ENCODE assay signal across 21 mouse cellular contexts in the genomic region with DNA sequence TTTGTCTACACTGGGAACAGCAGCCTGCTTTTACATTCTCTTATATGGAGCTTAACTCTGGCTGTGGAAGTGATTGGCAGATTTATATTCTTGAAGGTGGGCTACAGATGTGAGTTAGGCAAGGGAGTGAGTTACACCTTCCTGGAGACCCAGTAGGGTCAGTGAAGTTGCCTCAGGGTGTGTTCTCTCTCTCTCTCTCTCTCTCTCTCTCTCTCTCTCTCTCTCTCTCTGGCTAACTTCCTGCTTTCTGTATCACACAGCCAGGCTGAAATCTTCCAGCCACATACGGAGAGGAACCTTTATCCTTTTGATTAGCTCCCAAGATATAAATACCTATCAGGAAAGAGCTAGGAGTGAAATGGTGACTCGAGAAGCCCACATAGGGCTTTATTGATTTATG. TPM values are rescaled to one million over a fixed set of nuclear protein-coding genes. Genes with fewer than 3 reads are reported as not detected.
DNase-seq lines count a peak whose midpoint lies in the region; ATAC-seq and TF ChIP-seq lines count a peak whose summit lies in the region.
"Had no signal": no experiment of that assay in that cellular context is flagged by ENCODE, and none has a peak within 500 bp of the region (broad histone marks: within the 10 kb centered on the region; RNA-seq: fewer than 3 reads in every experiment).

No protein-coding gene starts in this region.

- H3K4me2 ChIP-seq in kidney, embryonic 16.5 days (replicated peaks; ENCODE audit: low read depth, low read length): peak overlapping the region; percentile 16; the same call in 1 of the 2 replicates
- H3K4me2 ChIP-seq in intestine, embryonic 16.5 days (ENCODE audit: low read depth, low read length): no peak overlapping the region
- no peak overlapping the region for H3K4me2 ChIP-seq in stomach, postnatal 0 days (replicated peaks; ENCODE audit: low read depth)
- H3K4me2 ChIP-seq: limb, embryonic 15.5 days; neural tube, embryonic 13.5 days had no signal

- no peak for TF ChIP-seq EP300 in stomach, postnatal 0 days (optimal IDR thresholded peaks at IDR 0.05)

- peaks cover 2% of the 10 kb centered on the region for H3K36me3 ChIP-seq in heart, embryonic 10.5 days
- H3K36me3 ChIP-seq in kidney, embryonic 16.5 days (ENCODE audit: insufficient read depth, low read length): peaks cover 2% of the 10 kb centered on the region
- no peaks in the 10 kb centered on the region for H3K36me3 ChIP-seq in kidney, adult 2 months (ENCODE audit: control insufficient read depth, insufficient read depth, low read length)
- peaks cover 1% of the 10 kb centered on the region; the same call in 1 of the 2 replicates for H3K36me3 ChIP-seq in intestine, embryonic 16.5 days (ENCODE audit: control insufficient read depth, insufficient read depth, low read length)
- no peaks in the 10 kb centered on the region for H3K36me3 ChIP-seq in stomach, postnatal 0 days (ENCODE audit: control insufficient read depth, insufficient read depth, low read length)
- H3K36me3 ChIP-seq: limb, embryonic 15.5 days; neural tube, embryonic 13.5 days had no signal

- no peak overlapping the region for H3K9ac ChIP-seq in kidney, embryonic 16.5 days (replicated peaks; ENCODE audit: low read length)
- H3K9ac ChIP-seq in intestine, embryonic 16.5 days (ENCODE audit: low read depth, low read length): no peak overlapping the region
- H3K9ac ChIP-seq in stomach, postnatal 0 days (ENCODE audit: low read length): no peak overlapping the region
- H3K9ac ChIP-seq: limb, embryonic 15.5 days; neural tube, embryonic 13.5 days had no signal

- no peak for TF ChIP-seq POLR2A in kidney, adult 2 months (IDR thresholded peaks at IDR 0.05; ENCODE audit: low read depth, low read length)

- 23% methylated on average over 2 of the region's 2 CpGs for WGBS in heart, embryonic 10.5 days
- 9% methylated on average over 2 of the region's 2 CpGs for WGBS in kidney, embryonic 16.5 days
- 59% methylated on average over 2 of the region's 2 CpGs for WGBS in kidney, adult 2 months
- 18% methylated on average over 2 of the region's 2 CpGs for WGBS in intestine, embryonic 16.5 days
- WGBS in stomach, postnatal 0 days: 22% methylated on average over 2 of the region's 2 CpGs

- intact Hi-C loops in heart, postnatal 36 days (cut with DNase I): no loop called here
- intact Hi-C loops in left cerebral cortex, postnatal 10 days (cut with DNase I): no loop called here

- no peak for TF ChIP-seq CTCF in kidney, adult 2 months (conservative IDR thresholded peaks at IDR 0.05; ENCODE audit: insufficient read depth, insufficient read length, low read depth, low read length)
- no peak for TF ChIP-seq CTCF in stomach, postnatal 0 days (IDR thresholded peaks at IDR 0.05; ENCODE audit: low read depth)

- no peaks in the 10 kb centered on the region for H3K27me3 ChIP-seq in heart, embryonic 10.5 days (ENCODE audit: insufficient read depth, poor library complexity, severe bottlenecking)
- no peaks in the 10 kb centered on the region for H3K27me3 ChIP-seq in kidney, embryonic 16.5 days (ENCODE audit: insufficient read depth, low read length)
- no peaks in the 10 kb centered on the region for H3K27me3 ChIP-seq in kidney, adult 2 months (replicated peaks; ENCODE audit: control insufficient read depth, insufficient read depth, low read length)
- no peaks in the 10 kb centered on the region for H3K27me3 ChIP-seq in intestine, embryonic 16.5 days (replicated peaks; ENCODE audit: control insufficient read depth, insufficient read depth, low read length)
- no peaks in the 10 kb centered on the region for H3K27me3 ChIP-seq in stomach, postnatal 0 days (ENCODE audit: control insufficient read depth, insufficient read depth, low read length)
- H3K27me3 ChIP-seq: limb, embryonic 15.5 days; neural tube, embryonic 13.5 days; Patski had no signal

- no peaks in the 10 kb centered on the region for H3K9me3 ChIP-seq in heart, embryonic 10.5 days
- no peaks in the 10 kb centered on the region for H3K9me3 ChIP-seq in kidney, embryonic 16.5 days (ENCODE audit: low read length)
- no peaks in the 10 kb centered on the region for H3K9me3 ChIP-seq in intestine, embryonic 16.5 days (ENCODE audit: control insufficient read depth, low read length)
- no peaks in the 10 kb centered on the region for H3K9me3 ChIP-seq in stomach, postnatal 0 days (ENCODE audit: control insufficient read depth, low read length)
- H3K9me3 ChIP-seq: forebrain, embryonic 10.5 days; limb, embryonic 15.5 days; neural tube, embryonic 13.5 days had no signal

- no peak overlapping the region for H3K4me3 ChIP-seq in heart, embryonic 10.5 days
- H3K4me3 ChIP-seq in kidney, embryonic 16.5 days (ENCODE audit: low read length): no peak overlapping the region
- no peak overlapping the region for H3K4me3 ChIP-seq in kidney, adult 2 months (ENCODE audit: insufficient read depth, low read depth, low read length)
- no peak overlapping the region for H3K4me3 ChIP-seq in intestine, embryonic 16.5 days (ENCODE audit: low read length)
- H3K4me3 ChIP-seq in stomach, postnatal 0 days (ENCODE audit: low read depth, low read length): no peak overlapping the region
- H3K4me3 ChIP-seq: forebrain, embryonic 10.5 days; limb, embryonic 15.5 days; megakaryocyte, embryonic 14.5 days; neural tube, embryonic 13.5 days had no signal

- H3K27ac ChIP-seq in heart, embryonic 10.5 days: peak overlapping the region; percentile 62; the same call in 1 of the 2 replicates
- no peak overlapping the region for H3K27ac ChIP-seq in kidney, embryonic 16.5 days (ENCODE audit: low read length)
- no peak overlapping the region for H3K27ac ChIP-seq in kidney, adult 2 months (ENCODE audit: insufficient read depth, low read depth, low read length)
- H3K27ac ChIP-seq in intestine, embryonic 16.5 days (ENCODE audit: low read length): peak overlapping the region; percentile 39; the same call in 1 of the 2 replicates
- 0 out of 2 replicates have a peak overlapping the region, but pooled peaks have one; percentile 6 for H3K27ac ChIP-seq in stomach, postnatal 0 days (replicated peaks)
- H3K27ac ChIP-seq: forebrain, embryonic 10.5 days; neural tube, embryonic 13.5 days had no signal

- no peak for DNase-seq in heart, embryonic 10.5 days (ENCODE audit: low spot score)
- DNase-seq in heart, postnatal 36 days: no peak
- no peak for DNase-seq in kidney, adult 2 months
- no peak for DNase-seq in stomach, postnatal 0 days (ENCODE audit: low spot score)
- no peak for DNase-seq in left cerebral cortex, adult 18-20 months (ENCODE audit: low spot score in 2 of 2)
- DNase-seq in left cerebral cortex, postnatal 10 days (ENCODE audit: extremely low spot score in 1 of 2, low spot score in 2 of 2): no peak
- DNase-seq: cerebellum, adult 11-12 months; gastrocnemius, postnatal 25 days; heart, postnatal 10 days; kidney, postnatal 14 days; lung, postnatal 14 days; thymus, postnatal 36 days had no signal

- no peak for ATAC-seq in kidney, embryonic 16.5 days (ENCODE audit: low FRiP score, low TSS enrichment)
- ATAC-seq in intestine, embryonic 16.5 days: peak; percentile 47; the same call in 1 of the 2 replicates
- ATAC-seq in stomach, postnatal 0 days (ENCODE audit: low FRiP score, low TSS enrichment): no peak
- ATAC-seq: activated CD4-positive, CD25-positive, alpha-beta regulatory T cell, adult 4 months; hindbrain, embryonic 16.5 days had no signal

- H3K4me1 ChIP-seq in heart, embryonic 10.5 days: peaks cover 62% of the 10 kb centered on the region
- peaks cover 40% of the 10 kb centered on the region for H3K4me1 ChIP-seq in kidney, embryonic 16.5 days (ENCODE audit: insufficient read depth, low read length)
- no peaks in the 10 kb centered on the region for H3K4me1 ChIP-seq in kidney, adult 2 months (ENCODE audit: control insufficient read depth, insufficient read depth, low read length)
- peaks cover 23% of the 10 kb centered on the region for H3K4me1 ChIP-seq in intestine, embryonic 16.5 days (ENCODE audit: control insufficient read depth, insufficient read depth, low read length)
- H3K4me1 ChIP-seq in stomach, postnatal 0 days (replicated peaks; ENCODE audit: control insufficient read depth, insufficient read depth): 0 out of 2 replicates have a peak, but pooled peaks cover 2% of the 10 kb centered on the region

RNA-seq across cellular contexts. Expression of a gene that starts 26.0 kb away (rescaled TPM):
- 53.2 and 61.8 TPM in 2 replicates for polyA plus RNA-seq in heart, embryonic 10.5 days (2016; fragmentation: Nextera tagmentation; extraction: Ambion mirVana)
- 10 to 100 TPM; 11.9 to 17.9 TPM for total RNA-seq in heart, postnatal 36 days (2021)
- polyA plus RNA-seq in kidney, embryonic 16.5 days (2015; fragmentation: Nextera tagmentation; extraction: Ambion mirVana): 50.1 and 68.9 TPM in 2 replicates
- 15.8 and 18.2 TPM in 2 replicates for polyA plus RNA-seq in kidney, adult 2 months (2012; rRNA removed)
- 57.1 and 58.4 TPM in 2 replicates for polyA plus RNA-seq in intestine, embryonic 16.5 days (2015; fragmentation: Nextera tagmentation; extraction: Ambion mirVana)
- polyA plus RNA-seq in stomach, postnatal 0 days (2015; fragmentation: Nextera tagmentation; extraction: Ambion mirVana): 40.6 and 41.7 TPM in 2 replicates
- total RNA-seq in left cerebral cortex, adult 18-20 months (2021): 1 to 10 TPM; 7.4 to 8.9 TPM
- 10 to 100 TPM in 1 of 2 experiments, 1 to 10 TPM in 1; 8.2 to 11.4 TPM for total RNA-seq in left cerebral cortex, postnatal 10 days (2021)

Comparison
In these comparisons a context has a peak if more than half of its experiments do, and no peak if none do; other contexts are left out.
1. H3K27ac ChIP-seq: peak in heart, embryonic 10.5 days (single experiment), intestine, embryonic 16.5 days (single experiment) and stomach, postnatal 0 days (single experiment); none in kidney, embryonic 16.5 days (single experiment) and kidney, adult 2 months (single experiment).